Mouse (Mus musculus): ENCODE measurements around the gene Gm10228.
"Not testable (repeated sequence)": the region's sequence is repeated elsewhere in the genome, so short reads cannot be mapped to it uniquely, and the experiment has no call there.

Gene Gm10228

DNA sequence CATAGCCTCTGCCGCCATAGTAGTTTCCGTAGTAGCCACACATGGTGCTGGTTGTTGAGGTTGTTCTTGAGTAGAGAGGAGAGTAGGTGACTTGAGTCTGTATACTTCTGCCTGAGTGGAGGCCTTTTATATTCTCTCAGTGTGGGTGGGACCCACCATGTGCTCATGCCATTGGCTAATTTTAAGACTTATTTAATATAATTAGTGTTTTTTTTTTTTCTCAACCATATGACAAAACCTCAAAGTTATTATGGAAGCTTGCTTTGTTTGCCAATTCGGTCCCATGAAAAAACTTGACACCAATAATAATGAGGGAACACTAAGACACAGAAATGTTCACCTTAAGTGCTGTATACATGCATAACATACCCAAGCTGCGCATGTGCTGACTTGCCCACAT, at the start of gene Gm10228:
Gene Gm10228, minus strand, starts transcription at position 101 of the 400 bp plus-strand sequence.
- DNase-seq (ENCODE audit: low spot score) = not testable (repeated sequence)

DNA sequence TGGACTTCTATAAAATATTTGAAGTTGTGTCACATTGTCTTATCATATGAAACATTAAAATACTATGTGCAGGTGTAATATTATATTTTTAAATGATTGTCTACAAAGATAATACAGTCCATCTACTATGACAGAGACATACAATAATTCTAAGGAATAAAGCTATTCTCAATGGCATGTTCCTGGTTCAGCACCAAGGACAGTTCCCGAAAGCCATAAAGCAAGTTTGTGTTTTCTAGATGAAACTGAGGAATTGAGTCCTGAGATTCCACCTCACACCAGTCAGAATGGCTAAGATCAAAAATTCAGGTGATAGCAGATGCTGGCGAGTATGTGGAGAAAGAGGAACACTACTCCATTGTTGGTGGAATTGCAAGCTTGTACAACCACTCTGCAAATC, 29.8 kb upstream of the Gm10228 start:
- DNase-seq (ENCODE audit: low spot score) = not testable (repeated sequence)

DNA sequence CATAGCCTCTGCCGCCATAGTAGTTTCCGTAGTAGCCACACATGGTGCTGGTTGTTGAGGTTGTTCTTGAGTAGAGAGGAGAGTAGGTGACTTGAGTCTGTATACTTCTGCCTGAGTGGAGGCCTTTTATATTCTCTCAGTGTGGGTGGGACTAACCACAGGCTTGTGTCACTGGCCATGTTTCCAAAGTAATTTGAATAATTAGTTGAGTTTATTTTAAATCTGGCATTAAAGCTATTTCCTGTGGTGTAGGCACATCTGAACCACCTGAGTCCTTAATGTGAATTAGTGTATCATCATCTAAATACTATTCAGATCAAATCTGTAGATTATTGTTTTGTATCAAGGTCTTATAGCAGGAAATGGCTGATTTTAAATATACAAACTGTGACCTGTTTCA, 22.6 kb upstream of the Gm10228 start, which contains the start of gene 1110025L11Rik:
Gene 1110025L11Rik, minus strand, starts transcription at position 101 of the 400 bp plus-strand sequence.
- not testable (repeated sequence) for DNase-seq (ENCODE audit: low spot score)

DNA sequence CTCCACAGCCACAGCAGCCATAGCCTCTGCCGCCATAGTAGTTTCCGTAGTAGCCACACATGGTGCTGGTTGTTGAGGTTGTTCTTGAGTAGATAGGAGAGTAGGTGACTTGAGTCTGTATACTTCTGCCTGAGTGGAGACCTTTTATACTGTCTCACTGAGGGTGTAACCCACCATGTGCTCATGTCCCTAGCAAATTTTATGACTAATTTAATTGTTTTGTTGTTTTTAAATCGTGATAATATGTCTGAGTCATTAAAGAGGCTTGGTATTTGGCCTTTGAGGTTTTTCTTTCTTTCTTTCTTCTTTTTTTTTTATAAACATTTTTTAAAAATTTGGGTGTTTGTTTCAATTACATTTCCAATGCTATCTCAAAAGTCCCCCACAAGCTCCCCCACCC, 6.5 kb upstream of the Gm10228 start, which contains the start of gene Krtap6-5:
Gene Krtap6-5, minus strand, starts transcription at position 101 of the 400 bp plus-strand sequence.
- no peak for DNase-seq (ENCODE audit: low spot score)

DNA sequence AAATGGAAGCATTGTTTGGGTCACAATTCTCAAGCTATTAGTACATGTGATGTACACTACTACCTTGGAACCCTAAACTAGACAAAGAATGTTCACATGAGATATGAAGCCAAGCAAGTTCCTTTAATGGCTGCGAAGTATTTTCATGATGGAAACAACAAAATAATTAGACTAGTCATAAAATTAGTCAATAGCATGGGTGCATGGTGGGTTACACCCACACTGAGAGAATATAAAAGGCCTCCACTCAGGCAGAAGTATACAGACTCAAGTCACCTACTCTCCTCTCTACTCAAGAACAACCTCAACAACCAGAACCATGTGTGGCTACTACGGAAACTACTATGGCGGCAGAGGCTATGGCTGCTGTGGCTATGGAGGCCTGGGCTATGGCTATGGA, 9.9 kb downstream of the Gm10228 start, which contains the start of gene Krtap6-1:
Gene Krtap6-1, plus strand, starts transcription at position 301 of the 400 bp plus-strand sequence.
- not testable (repeated sequence) for DNase-seq (ENCODE audit: low spot score)

DNA sequence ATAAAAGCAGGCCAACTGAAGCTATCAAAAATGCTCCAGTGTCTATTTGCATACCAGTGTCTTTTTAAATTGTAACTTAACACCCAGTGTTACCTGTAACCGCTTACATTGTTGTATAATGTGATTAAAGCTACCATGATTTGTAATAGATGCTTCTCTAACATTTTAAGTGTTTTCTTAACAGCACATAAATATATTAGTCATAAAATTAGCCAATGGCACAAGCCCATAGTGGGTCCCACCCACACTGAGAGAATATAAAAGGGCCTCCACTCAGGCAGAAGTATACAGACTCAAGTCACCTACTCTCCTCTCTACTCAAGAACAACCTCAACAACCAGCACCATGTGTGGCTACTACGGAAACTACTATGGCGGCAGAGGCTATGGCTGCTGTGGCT, 26.3 kb downstream of the Gm10228 start, which contains the start of gene Gm10229:
Gene Gm10229, plus strand, starts transcription at position 301 of the 400 bp plus-strand sequence.
- not testable (repeated sequence) for DNase-seq (ENCODE audit: low spot score)

DNA sequence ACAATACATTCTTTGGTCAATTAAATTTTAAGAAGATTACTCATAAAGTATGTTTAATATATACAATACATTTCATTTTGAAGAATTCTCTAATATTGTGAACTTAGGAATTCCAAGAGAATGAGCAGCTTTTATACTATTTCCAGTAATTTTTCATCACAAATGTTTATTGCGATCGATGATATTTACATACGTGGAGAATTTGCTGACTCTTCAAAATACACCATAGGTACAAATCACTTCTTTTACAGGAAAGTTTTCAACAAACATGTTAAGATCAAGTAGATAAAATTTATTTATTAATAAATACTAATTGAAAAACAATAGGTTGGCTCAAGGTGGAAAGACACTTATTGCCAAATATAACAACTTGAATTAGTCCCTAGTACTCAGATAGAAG, 27.3 kb downstream of the Gm10228 start:
- no peak for DNase-seq (ENCODE audit: low spot score)

DNA sequence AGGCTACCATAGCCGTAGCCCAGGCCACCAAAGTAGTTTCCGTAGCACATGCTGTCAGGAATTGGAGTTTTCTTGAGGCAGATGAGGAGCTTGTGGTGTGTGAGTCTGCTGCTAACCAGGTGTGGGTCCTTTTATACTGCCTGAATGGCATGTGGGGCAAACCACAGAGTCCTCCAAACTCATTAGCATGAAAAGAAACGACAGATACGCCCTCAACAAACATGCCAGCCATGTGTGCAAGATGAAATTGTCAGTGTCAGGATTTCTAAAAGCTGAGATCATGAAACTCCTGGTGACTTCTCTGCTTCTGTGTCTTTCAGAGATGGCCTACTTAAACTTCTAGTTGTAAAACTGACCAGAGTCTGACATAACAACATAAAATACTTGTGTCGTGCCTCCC, 30.6 kb downstream of the Gm10228 start, which contains the start of gene Krtap22-2:
Gene Krtap22-2, minus strand, starts transcription at position 101 of the 400 bp plus-strand sequence.
- DNase-seq (ENCODE audit: low spot score) = no peak

Data from yolk sac, embryonic 10.5 days (tissue).